Mouse (Mus musculus): ENCODE results near the gene Slc25a38. TPM values are rescaled to one million over a fixed set of nuclear protein-coding genes. Genes with fewer than 3 reads are reported as not detected.
A peak's percentile ranks its signal among the peaks of the same experiment; 100 is the strongest.
"Not testable (repeated sequence)": the region's sequence is repeated elsewhere in the genome, so short reads cannot be mapped to it uniquely, and the experiment has no call there.

The Slc25a38 gene
- total and polyA plus RNA-seq, 3 experiments = 38.8 to 59.8 (median 39.1) TPM

- DNase-seq (ENCODE audit: low spot score) = no peak
- Histone ChIP-seq H3K9me3 (replicated peaks) (no peaks in the 10 kb centered on the region), H3K4me3 (ENCODE audit: low read depth, low read length) (no peak overlapping the region), H3K27me3 (ENCODE audit: insufficient read depth, low read length) (peaks cover 6% of the 10 kb centered on the region), H3K36me3 (replicated peaks) (no peaks in the 10 kb centered on the region), H3K4me1 (ENCODE audit: insufficient read depth, low read depth, low read length) (peaks cover 5% of the 10 kb centered on the region; the same call in 1 of the 2 replicates)
- ATAC-seq (ENCODE audit: extremely low read depth, insufficient number of reproducible peaks, low FRiP score, poor library complexity, severe bottlenecking) = no peak
- TF ChIP-seq CTCF (IDR thresholded peaks at IDR 0.05; ENCODE audit: low read depth, low read length) = no peak
- TF ChIP-seq POLR2AphosphoS5 (IDR thresholded peaks at IDR 0.05; ENCODE audit: insufficient replicate concordance, low read depth, low read length) = no peak
- no peak for TF ChIP-seq GATA1 (IDR thresholded peaks at IDR 0.05; ENCODE audit: borderline replicate concordance, low read length)
- TF ChIP-seq GATA2 (IDR thresholded peaks at IDR 0.05; ENCODE audit: borderline replicate concordance, low read depth, low read length) = no peak
- TF ChIP-seq TAL1 (conservative IDR thresholded peaks at IDR 0.05; ENCODE audit: low read depth, low read length) = no peak
Measured at GRCm38 (mm10) chr9:120093701-120094100, 16.5 kb upstream of the Slc25a38 start.

- no peak overlapping the region for H3K4me3 ChIP-seq (ENCODE audit: low read depth, low read length)
- DNase-seq (ENCODE audit: low spot score) = no peak
- no peaks in the 10 kb centered on the region for H3K9me3 ChIP-seq (replicated peaks)
- no peak for TF ChIP-seq POLR2AphosphoS5 (IDR thresholded peaks at IDR 0.05; ENCODE audit: insufficient replicate concordance, low read depth, low read length)
- no peak for TF ChIP-seq GATA2 (IDR thresholded peaks at IDR 0.05; ENCODE audit: borderline replicate concordance, low read depth, low read length)
- TF ChIP-seq CTCF (IDR thresholded peaks at IDR 0.05; ENCODE audit: low read depth, low read length) = no peak
- TF ChIP-seq GATA1 (IDR thresholded peaks at IDR 0.05; ENCODE audit: borderline replicate concordance, low read length) = no peak
- TF ChIP-seq TAL1 (conservative IDR thresholded peaks at IDR 0.05; ENCODE audit: low read depth, low read length) = no peak
- ATAC-seq (ENCODE audit: extremely low read depth, insufficient number of reproducible peaks, low FRiP score, poor library complexity, severe bottlenecking) = no peak
- peaks cover 6% of the 10 kb centered on the region for H3K27me3 ChIP-seq (ENCODE audit: insufficient read depth, low read length)
- H3K36me3 ChIP-seq (replicated peaks) = no peaks in the 10 kb centered on the region
- H3K4me1 ChIP-seq (ENCODE audit: insufficient read depth, low read depth, low read length) = peaks cover 8% of the 10 kb centered on the region; the same call in 1 of the 2 replicates
Measured at GRCm38 (mm10) chr9:120095886-120096285, 14.3 kb upstream of the Slc25a38 start.

GRCm38 (mm10) chr9:120098682-120099081 lies 11.5 kb upstream of the Slc25a38 start:
- Histone ChIP-seq H3K36me3 (replicated peaks) (no peaks in the 10 kb centered on the region), H3K27me3 (ENCODE audit: insufficient read depth, low read length) (peaks cover under 1% of the 10 kb centered on the region; the same call in 1 of the 2 replicates), H3K4me3 (ENCODE audit: low read depth, low read length) (no peak overlapping the region), H3K9me3 (replicated peaks) (peaks cover 6% of the 10 kb centered on the region), H3K4me1 (ENCODE audit: insufficient read depth, low read depth, low read length) (peaks cover 8% of the 10 kb centered on the region; the same call in 1 of the 2 replicates)
- peak; percentile 64 for TF ChIP-seq CTCF (IDR thresholded peaks at IDR 0.05; ENCODE audit: low read depth, low read length)
- TF ChIP-seq GATA2 (IDR thresholded peaks at IDR 0.05; ENCODE audit: borderline replicate concordance, low read depth, low read length) = no peak
- no peak for TF ChIP-seq GATA1 (IDR thresholded peaks at IDR 0.05; ENCODE audit: borderline replicate concordance, low read length)
- peak; percentile 40; the same call in 1 of the 2 replicates for ATAC-seq (ENCODE audit: extremely low read depth, insufficient number of reproducible peaks, low FRiP score, poor library complexity, severe bottlenecking)
- DNase-seq (ENCODE audit: low spot score) = peak; percentile 31

GRCm38 (mm10) chr9:120099304-120099703 lies 10.9 kb upstream of the Slc25a38 start:
- Histone ChIP-seq H3K4me1 (ENCODE audit: insufficient read depth, low read depth, low read length) (peaks cover 8% of the 10 kb centered on the region; the same call in 1 of the 2 replicates), H3K4me3 (ENCODE audit: low read depth, low read length) (no peak overlapping the region), H3K36me3 (replicated peaks) (no peaks in the 10 kb centered on the region), H3K9me3 (replicated peaks) (peaks cover 6% of the 10 kb centered on the region), H3K27me3 (ENCODE audit: insufficient read depth, low read length) (no peaks in the 10 kb centered on the region; the same call in 1 of the 2 replicates)
- ATAC-seq (ENCODE audit: extremely low read depth, insufficient number of reproducible peaks, low FRiP score, poor library complexity, severe bottlenecking) (no peak), DNase-seq (ENCODE audit: low spot score) (no peak)
- TF ChIP-seq TAL1 (conservative IDR thresholded peaks at IDR 0.05; ENCODE audit: low read depth, low read length) = no peak
- no peak for TF ChIP-seq GATA1 (IDR thresholded peaks at IDR 0.05; ENCODE audit: borderline replicate concordance, low read length)
- TF ChIP-seq POLR2AphosphoS5 (IDR thresholded peaks at IDR 0.05; ENCODE audit: insufficient replicate concordance, low read depth, low read length) = no peak
- TF ChIP-seq GATA2 (IDR thresholded peaks at IDR 0.05; ENCODE audit: borderline replicate concordance, low read depth, low read length) = no peak
- no peak for TF ChIP-seq CTCF (IDR thresholded peaks at IDR 0.05; ENCODE audit: low read depth, low read length)

- peaks cover 8% of the 10 kb centered on the region; the same call in 1 of the 2 replicates for H3K4me1 ChIP-seq (ENCODE audit: insufficient read depth, low read depth, low read length)
- no peak for ATAC-seq (ENCODE audit: extremely low read depth, insufficient number of reproducible peaks, low FRiP score, poor library complexity, severe bottlenecking)
- peaks cover 6% of the 10 kb centered on the region for H3K9me3 ChIP-seq (replicated peaks)
- no peak for TF ChIP-seq CTCF (IDR thresholded peaks at IDR 0.05; ENCODE audit: low read depth, low read length)
- TF ChIP-seq GATA2 (IDR thresholded peaks at IDR 0.05; ENCODE audit: borderline replicate concordance, low read depth, low read length) = no peak
- TF ChIP-seq POLR2AphosphoS5 (IDR thresholded peaks at IDR 0.05; ENCODE audit: insufficient replicate concordance, low read depth, low read length) = no peak
- TF ChIP-seq TAL1 (conservative IDR thresholded peaks at IDR 0.05; ENCODE audit: low read depth, low read length) = no peak
- no peak for TF ChIP-seq GATA1 (IDR thresholded peaks at IDR 0.05; ENCODE audit: borderline replicate concordance, low read length)
- no peaks in the 10 kb centered on the region for H3K36me3 ChIP-seq (replicated peaks)
- no peak overlapping the region for H3K4me3 ChIP-seq (ENCODE audit: low read depth, low read length)
- no peak for DNase-seq (ENCODE audit: low spot score)
- H3K27me3 ChIP-seq (ENCODE audit: insufficient read depth, low read length) = no peaks in the 10 kb centered on the region; the same call in 1 of the 2 replicates
Measured at GRCm38 (mm10) chr9:120101165-120101564, 9.0 kb upstream of the Slc25a38 start.

GRCm38 (mm10) chr9:120108953-120109352 lies 1.2 kb upstream of the Slc25a38 start:
- H3K4me3 ChIP-seq (ENCODE audit: low read depth, low read length); H3K36me3 ChIP-seq (replicated peaks); H3K27me3 ChIP-seq (ENCODE audit: insufficient read depth, low read length); DNase-seq (ENCODE audit: low spot score); ATAC-seq (ENCODE audit: extremely low read depth, insufficient number of reproducible peaks, low FRiP score, poor library complexity, severe bottlenecking); H3K9me3 ChIP-seq (replicated peaks): not testable (repeated sequence)
- peaks cover 31% of the 10 kb centered on the region for H3K4me1 ChIP-seq (ENCODE audit: insufficient read depth, low read depth, low read length)

Data from G1E (cell line).